Mouse (Mus musculus): ENCODE data around the gene Gm6588.
"Not testable (repeated sequence)": the region's sequence is repeated elsewhere in the genome, so short reads cannot be mapped to it uniquely, and the experiment has no call there.

Gm6588 gene

GRCm38 (mm10) chr5:112448747-112449440 lies at the start of gene Gm6588:
Gene Gm6588 (plus strand): TSS chr5:112449426.
- no peak for DNase-seq (ENCODE audit: low spot score in 2 of 2)

- DNase-seq (ENCODE audit: low spot score in 2 of 2) = no peak
Observed at GRCm38 (mm10) chr5:112402437-112402836, 46.8 kb upstream of the Gm6588 start.

- DNase-seq (ENCODE audit: low spot score in 2 of 2) = no peak
Observed at GRCm38 (mm10) chr5:112406017-112406416, 43.2 kb upstream of the Gm6588 start.

GRCm38 (mm10) chr5:112409274-112409673 lies 40.0 kb upstream of the Gm6588 start:
- no peak for DNase-seq (ENCODE audit: low spot score in 2 of 2)

- DNase-seq (ENCODE audit: low spot score in 2 of 2) = no peak
Observed at GRCm38 (mm10) chr5:112411072-112411471, 38.2 kb upstream of the Gm6588 start.

GRCm38 (mm10) chr5:112411514-112412335 lies 37.5 kb upstream of the Gm6588 start:
- DNase-seq (ENCODE audit: low spot score in 2 of 2) = no peak

GRCm38 (mm10) chr5:112412781-112413180 lies 36.4 kb upstream of the Gm6588 start:
- DNase-seq (ENCODE audit: low spot score in 2 of 2) = not testable (repeated sequence)

GRCm38 (mm10) chr5:112416673-112417072 lies 32.6 kb upstream of the Gm6588 start:
- no peak for DNase-seq (ENCODE audit: low spot score in 2 of 2)

GRCm38 (mm10) chr5:112418023-112418422 lies 31.2 kb upstream of the Gm6588 start:
- DNase-seq (ENCODE audit: low spot score in 2 of 2) = no peak

GRCm38 (mm10) chr5:112419535-112419934 lies 29.7 kb upstream of the Gm6588 start:
- DNase-seq (ENCODE audit: low spot score in 2 of 2) = no peak

GRCm38 (mm10) chr5:112426635-112427034 lies 22.6 kb upstream of the Gm6588 start:
- no peak for DNase-seq (ENCODE audit: low spot score in 2 of 2)

GRCm38 (mm10) chr5:112427283-112427682 lies 21.9 kb upstream of the Gm6588 start:
- peak in 1 of 2 experiments; percentile 8 for DNase-seq (ENCODE audit: low spot score in 2 of 2)

GRCm38 (mm10) chr5:112428944-112429343 lies 20.3 kb upstream of the Gm6588 start:
- DNase-seq (ENCODE audit: low spot score in 2 of 2) = peak in 1 of 2 experiments; percentile 31

GRCm38 (mm10) chr5:112431120-112431775 lies 18.0 kb upstream of the Gm6588 start:
- DNase-seq (ENCODE audit: low spot score in 2 of 2) = no peak

- DNase-seq (ENCODE audit: low spot score in 2 of 2) = no peak
Observed at GRCm38 (mm10) chr5:112432033-112432432, 17.2 kb upstream of the Gm6588 start.

GRCm38 (mm10) chr5:112433004-112433403 lies 16.2 kb upstream of the Gm6588 start:
- DNase-seq (ENCODE audit: low spot score in 2 of 2) = peak; percentile 29 to 52

- DNase-seq (ENCODE audit: low spot score in 2 of 2) = no peak
Observed at GRCm38 (mm10) chr5:112438535-112438934, 10.7 kb upstream of the Gm6588 start.

GRCm38 (mm10) chr5:112453088-112453487 lies 3.9 kb downstream of the Gm6588 start:
- DNase-seq (ENCODE audit: low spot score in 2 of 2) = no peak

GRCm38 (mm10) chr5:112454966-112455555 lies 5.8 kb downstream of the Gm6588 start:
- no peak for DNase-seq (ENCODE audit: low spot score in 2 of 2)

- no peak for DNase-seq (ENCODE audit: low spot score in 2 of 2)
Observed at GRCm38 (mm10) chr5:112459903-112460302, 10.7 kb downstream of the Gm6588 start.

GRCm38 (mm10) chr5:112466331-112466730 lies 17.1 kb downstream of the Gm6588 start:
- DNase-seq (ENCODE audit: low spot score in 2 of 2) = no peak

- DNase-seq (ENCODE audit: low spot score in 2 of 2) = no peak
Observed at GRCm38 (mm10) chr5:112468986-112469581, 19.9 kb downstream of the Gm6588 start.
